Mouse (Mus musculus) ovary, adult 18-20 months (tissue): ENCODE results near the gene Efcab11.

Experiments
- DNase-seq: peaks from one replicate; pipeline ENCODE4 v3.0.0; 2022; ENCODE audit warnings: low spot score, mixed read lengths

The Efcab11 gene

GRCm38 (mm10) chr12:99671162-99671865, 212.9 kb downstream of the Efcab11 start:
- peak; percentile 81 for DNase-seq

DNA sequence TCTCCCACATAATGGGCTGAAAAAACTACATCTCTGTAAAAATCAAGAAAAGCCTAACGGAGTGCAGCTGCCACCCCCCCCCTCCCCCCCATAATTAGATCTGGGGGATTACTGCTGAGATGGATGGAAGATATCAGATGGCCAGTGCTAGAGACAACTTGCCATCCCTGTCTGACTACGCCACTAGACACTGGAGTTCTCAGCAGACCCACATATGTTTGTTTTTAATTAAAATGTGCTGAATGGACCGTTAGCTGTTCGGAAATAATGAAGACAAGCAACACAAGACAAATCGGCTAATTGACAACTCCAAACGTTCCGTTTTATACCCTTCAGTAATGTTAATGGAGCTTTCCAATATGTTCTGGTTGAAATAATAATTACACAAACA, 213.5 kb downstream of the Efcab11 start:
- DNase-seq: no peak

DNA sequence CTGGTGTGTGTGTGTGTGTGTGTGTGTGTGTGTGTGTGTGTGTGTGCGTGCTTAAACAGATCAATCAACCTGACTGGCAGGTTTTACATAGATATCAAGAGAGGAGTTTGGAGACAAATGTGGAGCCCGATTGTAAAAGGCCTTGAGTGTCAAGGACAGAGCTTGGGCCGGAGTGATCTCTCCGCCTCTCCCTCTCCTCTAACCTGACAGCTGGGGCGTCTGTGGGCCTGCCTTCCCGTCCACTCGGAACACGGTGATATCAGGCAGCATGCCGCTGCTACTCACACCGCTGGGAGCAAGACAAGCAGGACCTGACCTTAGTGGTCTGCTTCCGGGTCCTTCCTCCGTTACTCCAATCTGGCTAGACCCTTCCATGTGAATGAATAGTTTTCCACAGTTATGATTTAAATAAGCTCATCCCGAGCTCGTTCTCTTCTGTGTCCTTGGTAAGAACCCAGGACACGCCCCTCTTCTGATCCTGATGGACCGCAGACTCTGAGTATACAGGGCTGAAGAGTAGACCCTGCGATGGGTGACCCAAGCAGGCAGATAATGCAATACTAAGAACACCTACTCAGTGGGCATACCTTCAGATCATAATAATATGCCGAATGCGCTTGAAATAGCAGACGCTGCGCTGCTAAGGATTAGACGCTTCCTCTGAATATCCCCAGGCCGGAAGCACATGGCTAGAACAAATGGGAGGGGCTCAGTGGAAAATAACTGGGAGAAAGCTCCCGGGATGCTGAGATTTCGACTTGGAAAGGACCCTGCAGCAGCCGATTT, 214.1 kb downstream of the Efcab11 start:
- peak; percentile 27 for DNase-seq

DNA sequence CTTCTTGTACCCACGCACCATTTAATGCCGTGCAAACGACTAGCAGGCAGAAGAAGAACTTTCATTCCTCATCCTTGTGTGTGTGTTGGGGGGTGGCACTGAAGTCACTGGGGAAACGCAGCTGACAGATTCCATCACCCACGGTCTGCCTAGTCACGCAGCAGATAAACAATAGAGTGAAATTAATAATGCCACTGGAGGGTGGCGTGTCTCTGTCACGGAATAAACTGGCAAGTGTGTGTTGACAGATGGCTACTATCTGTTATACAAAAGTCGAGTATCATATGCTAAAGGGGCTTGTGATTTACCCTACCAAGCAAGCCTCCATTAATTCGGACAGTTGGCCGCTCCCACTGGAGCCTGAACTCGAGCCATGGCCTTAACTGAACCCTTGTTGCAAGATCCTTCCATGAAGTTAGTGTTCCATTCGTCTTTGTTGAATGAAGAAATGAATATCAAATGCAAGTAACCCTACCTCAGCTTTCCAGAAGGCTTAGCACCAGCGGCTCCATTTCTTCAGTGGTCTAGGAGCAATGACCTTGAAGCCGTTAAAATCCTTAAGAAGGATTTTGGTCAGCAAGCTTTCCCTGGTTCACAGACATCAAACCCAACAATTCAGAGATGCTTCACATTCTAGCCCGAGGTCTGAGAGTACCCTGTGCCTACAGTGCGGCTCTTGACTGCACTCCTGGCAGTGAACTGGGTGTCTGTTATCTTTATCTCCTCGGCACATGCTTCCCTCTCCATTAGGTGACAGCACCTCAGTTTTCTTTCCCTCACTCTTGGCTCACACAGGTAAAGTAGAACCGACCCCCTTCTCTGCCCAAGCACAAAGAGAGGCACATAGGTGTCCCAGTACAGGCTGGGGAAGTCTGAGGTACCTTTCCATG, 229.0 kb downstream of the Efcab11 start:
- DNase-seq: no peak

DNA sequence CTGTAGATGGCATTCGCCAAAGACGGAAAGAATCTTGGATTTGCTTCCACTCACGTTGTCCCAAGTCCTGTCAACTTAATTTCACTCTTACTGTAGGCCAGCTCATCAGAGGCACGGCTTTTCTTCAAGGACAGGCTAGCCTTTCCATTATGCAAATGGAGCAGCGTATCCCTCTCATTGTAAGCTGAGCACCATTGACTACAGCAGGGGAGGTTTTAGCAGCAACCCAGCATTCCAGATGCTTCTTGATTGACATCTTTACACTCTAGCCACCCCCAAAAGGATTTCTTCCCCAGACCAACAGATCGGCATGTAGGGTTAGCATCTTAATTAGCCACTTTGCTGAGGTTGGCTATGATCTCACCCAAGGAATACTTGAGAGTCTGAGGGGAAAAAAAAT, 231.8 kb downstream of the Efcab11 start:
- DNase-seq: no peak

DNA sequence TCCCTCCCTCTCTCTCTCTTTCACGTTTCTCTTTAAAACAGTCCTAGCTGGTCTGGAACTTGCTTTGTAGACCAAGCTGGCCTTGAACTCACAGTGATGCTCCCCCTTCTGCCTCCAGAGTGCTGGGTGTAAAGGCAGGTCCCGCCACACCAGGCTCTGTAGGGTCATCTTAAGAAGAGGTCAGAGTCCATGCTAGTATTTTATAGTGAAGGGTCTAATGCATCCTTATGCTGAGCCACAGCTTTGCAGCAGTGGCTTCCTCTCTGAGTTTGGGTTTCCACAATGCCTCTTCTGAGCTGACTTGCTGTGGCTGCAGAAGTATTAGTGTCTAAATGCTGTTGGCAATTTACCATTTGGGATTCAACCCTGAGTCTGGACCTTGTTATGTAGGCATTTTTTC, 234.5 kb downstream of the Efcab11 start:
- DNase-seq: no peak

DNA sequence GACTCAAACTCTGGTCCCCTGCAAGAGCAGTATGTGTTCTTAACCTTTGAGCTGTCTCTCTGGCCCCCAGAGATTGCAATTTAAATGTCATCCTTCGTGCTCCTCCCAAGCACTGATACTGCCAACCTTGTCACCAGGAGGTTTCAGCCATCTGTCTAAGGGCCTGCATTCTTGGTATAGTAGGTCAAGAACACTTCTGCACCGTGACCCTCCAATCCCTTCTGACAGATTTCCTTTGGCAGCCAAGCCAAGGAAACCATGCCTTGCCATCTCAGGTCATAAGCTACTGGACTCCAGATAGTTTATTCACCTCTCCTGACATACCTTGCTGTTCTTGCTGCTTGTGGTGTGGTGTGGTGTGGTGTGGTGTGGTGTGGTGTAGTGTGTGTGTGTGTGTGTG, 235.5 kb downstream of the Efcab11 start:
- no peak for DNase-seq

- DNase-seq: no peak
Observed at GRCm38 (mm10) chr12:99646556-99647354, 237.5 kb downstream of the Efcab11 start.

- peak; percentile 41 for DNase-seq
Observed at GRCm38 (mm10) chr12:99645418-99645817, 238.8 kb downstream of the Efcab11 start.

GRCm38 (mm10) chr12:99644966-99645365, 239.3 kb downstream of the Efcab11 start:
- no peak for DNase-seq
